Mouse (Mus musculus): ENCODE results near the gene Zfp277.

DNA sequence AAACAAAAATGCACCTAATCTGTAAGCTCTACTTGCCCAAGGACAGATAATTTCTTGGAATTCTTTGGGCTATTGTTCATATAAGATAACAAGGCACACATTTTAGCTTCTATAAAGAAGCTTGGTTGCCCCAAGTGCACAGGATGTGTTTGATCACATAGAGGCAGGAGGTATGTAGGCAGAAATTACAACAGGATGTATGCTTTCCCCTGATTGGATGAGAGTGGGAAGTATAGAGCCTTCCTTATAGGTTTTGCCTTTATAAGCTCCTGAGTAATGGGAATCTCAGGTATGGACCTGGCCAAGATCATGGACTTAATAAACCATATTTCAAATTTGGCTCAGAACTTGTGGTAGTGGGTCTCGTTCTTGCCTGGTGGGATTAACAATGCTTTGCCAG lies 20.7 kb downstream of the Zfp277 start:
- TF ChIP-seq CTCF (IDR thresholded peaks at IDR 0.05; ENCODE audit: low read depth) (no peak), EP300 (IDR thresholded peaks at IDR 0.05; ENCODE audit: low read depth) (no peak)
